Mouse (Mus musculus): ENCODE measurements around the gene Fam171b.

Fam171b gene

DNA sequence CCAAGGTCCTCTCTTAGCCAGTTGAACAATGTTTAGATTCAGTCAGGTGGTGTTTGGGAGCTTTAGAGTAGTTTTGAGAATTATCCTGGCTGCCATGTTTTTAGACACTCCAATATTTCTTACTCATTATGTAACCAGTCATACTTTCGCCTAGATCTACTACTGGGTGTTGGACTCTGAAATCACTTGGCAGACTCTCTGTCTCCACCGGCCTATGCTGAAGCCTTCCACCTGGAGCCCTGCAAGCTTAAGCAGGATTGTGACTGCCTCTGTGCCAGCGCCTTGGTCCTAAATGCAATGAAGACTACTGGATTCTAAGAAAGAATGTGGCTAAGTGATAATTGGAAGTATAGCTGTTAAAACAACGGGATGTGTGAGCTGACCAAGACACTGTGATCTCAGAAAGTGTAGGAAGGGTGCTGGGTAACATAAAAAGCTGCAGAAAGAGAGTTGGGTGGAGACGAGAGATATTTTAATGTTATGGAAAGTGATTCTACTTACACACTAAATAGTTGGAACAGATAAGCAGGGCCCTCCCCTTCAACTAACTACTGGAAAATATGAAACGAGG, 71.5 kb downstream of the Fam171b start:
- intact Hi-C loops (cut with DNase I), result no loop called here

- intact Hi-C loops (cut with DNase I), result no loop called here
These were observed 81.3 kb downstream of the Fam171b start for GRCm38 (mm10) chr2:83893701-83894100.

DNA sequence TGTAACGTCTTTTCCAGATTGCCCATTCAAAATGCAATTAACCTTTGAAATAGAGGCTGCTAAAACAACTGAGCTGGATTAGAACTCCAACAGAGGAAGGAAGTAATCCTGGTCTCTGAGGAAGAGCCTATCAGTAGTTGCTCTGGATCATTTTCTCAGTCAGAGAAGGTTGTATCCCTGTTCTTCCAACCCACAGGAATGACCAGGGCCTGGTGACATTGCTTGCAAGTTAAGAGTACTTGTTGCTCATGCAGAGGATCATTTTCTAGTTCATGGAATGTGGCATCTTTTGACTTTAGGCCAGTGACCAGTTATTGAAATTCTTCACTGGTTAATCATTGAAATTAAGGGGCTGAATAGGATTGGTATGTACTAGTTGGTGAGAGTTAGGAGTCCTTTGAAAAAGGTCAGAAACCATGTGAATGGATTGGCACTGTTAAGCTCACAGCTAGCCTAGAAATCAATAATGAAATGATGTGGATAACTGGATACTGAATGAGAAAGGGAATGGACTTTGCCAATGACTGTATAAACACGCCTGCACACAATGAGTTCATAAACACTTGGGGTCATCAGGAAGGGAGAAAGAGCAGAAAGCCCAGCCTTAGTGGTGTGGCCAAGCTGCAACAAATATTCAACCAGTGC, 89.6 kb downstream of the Fam171b start:
- intact Hi-C loops (cut with DNase I), result no loop called here

GRCm38 (mm10) chr2:83929478-83930088, 117.1 kb downstream of the Fam171b start:
- intact Hi-C loops (cut with DNase I), result no loop called here

Measured in adrenal gland (tissue).